Mouse (Mus musculus) urinary bladder, adult 18-20 months (tissue): ENCODE measurements around the gene Spock2.
"Not testable (repeated sequence)": the region's sequence is repeated elsewhere in the genome, so short reads cannot be mapped to it uniquely, and the experiment has no call there.

Source experiments
- DNase-seq, 2 experiments: peaks; one replicate each; pipeline ENCODE4 v3.0.0; 2022; ENCODE audit warnings: low spot score in 2 of 2, mixed read lengths in 2 of 2

Spock2 gene

DNA sequence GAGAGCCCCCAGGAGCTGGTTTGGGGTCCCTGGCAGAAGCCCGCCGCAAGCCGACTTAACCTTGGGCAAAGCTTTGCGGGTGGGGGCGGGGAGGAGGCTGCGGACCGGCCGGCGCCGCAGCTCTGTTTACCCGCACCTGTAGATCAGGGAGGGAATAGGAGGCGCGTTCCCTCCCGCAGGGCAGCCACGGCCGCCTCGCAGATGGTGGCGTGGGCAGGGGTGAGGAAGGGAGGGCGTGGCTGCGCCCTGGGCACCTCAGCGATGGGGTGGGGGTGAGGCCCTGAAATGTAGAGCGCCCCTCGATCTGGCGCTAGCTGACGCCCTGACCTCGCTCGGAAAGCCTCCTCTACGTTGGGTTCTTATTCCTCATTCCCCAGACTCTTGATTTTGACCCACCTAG is 1.4 kb downstream of the Spock2 start:
- no peak for DNase-seq

DNA sequence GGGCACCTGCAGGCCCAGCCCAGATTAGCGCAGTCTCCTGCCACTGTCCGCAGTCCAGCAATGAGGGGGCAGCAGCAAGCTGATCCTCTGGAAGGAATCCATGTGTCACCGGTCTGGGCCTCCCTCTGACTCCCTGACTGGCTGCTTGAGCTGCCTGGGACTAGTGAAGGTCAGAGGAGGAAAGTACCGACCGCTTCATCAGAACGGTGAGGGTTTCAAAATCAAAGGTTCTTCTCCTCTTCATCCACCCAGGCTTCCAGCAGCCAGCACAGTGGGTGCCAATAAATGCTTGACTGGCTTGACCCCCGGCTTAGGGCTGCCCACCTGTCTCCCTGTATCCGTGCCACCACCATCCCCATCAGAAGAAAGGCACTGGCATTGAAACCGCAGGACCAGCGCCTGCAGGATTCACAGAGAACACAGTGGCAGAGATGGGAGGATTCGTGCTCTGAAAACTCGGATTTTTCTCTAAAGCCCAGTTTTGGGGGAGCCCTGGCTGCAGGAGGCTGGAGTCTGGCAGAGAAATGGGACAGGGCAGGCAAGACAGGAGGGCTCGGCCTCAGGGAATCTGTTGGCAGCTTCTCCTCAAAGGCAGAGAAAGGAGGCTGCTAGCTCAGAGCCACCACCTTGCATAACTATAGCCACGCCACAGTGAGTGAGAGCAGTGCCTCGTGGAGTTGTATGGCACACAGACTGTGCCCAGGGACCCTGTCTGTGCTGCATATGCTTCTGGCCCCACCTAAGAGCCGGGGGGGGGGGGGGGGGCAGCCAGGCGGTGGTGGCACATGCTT is 2.5 kb downstream of the Spock2 start:
- no peak for DNase-seq

DNA sequence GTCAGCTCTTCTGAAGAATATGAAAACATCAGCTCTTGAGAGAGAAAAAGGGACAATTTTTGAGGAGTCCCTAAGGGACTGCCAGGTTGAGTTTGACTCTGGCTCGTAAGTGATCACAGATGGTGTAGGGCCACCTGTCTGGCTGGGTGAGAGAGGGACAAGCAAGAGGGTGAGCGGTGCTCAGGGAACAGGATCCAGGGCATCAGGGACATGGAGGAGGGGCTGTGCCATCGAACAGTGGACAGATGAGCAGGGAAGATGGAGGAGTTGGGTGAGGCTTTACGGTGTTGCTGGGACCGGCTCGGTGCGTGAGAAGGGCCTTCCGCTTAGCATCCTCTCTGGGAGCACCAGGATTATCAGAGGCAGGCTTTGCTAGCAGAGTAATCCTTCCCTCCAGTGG is 3.3 kb downstream of the Spock2 start:
- DNase-seq, result no peak

DNA sequence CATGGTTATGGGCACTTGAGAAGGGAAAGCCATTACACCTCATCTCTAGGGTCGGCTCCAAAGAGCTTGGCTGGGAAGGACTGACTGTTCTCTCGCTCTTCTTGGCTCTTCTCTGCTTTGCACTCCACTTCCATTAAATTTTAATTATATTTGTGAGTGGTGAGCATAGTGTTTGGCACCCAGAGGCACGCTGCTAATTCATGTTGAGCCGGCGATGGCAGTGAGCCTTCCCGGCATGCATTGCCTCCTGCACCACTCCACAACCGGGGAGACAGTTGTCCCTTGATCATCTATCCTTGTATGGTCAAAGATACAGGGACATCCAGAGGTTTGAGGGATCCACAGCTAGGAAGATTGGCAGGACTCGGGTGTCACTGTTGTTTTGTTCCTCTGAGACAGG is 4.0 kb downstream of the Spock2 start:
- no peak for DNase-seq

DNA sequence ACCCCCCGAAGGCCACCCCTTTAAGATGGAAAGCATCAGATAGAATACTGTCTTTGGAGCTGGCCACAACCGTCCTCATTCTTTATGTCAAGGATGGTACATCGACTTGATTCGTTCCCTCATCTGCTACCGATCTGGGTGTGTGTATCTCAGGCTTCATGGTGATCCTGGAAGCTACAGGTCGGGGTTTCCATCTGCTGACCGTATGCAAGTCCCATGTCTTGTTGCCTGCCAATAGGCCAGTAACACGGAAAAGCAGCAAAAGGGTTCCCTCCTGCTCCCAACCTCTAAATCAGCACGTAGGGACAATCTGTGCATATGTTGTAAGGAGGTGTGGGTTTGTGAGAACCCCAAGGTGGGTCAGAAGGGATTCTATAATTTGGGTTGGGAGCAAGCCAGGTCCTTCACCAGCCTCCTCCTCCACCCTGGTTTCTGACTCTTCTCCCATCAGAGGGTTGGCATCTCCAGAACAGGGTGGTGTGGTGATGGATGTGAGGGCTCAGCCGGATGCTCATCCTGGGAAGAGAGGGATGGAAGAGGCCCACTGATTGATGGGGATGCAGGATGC is 5.0 kb downstream of the Spock2 start:
- DNase-seq, result no peak

DNA sequence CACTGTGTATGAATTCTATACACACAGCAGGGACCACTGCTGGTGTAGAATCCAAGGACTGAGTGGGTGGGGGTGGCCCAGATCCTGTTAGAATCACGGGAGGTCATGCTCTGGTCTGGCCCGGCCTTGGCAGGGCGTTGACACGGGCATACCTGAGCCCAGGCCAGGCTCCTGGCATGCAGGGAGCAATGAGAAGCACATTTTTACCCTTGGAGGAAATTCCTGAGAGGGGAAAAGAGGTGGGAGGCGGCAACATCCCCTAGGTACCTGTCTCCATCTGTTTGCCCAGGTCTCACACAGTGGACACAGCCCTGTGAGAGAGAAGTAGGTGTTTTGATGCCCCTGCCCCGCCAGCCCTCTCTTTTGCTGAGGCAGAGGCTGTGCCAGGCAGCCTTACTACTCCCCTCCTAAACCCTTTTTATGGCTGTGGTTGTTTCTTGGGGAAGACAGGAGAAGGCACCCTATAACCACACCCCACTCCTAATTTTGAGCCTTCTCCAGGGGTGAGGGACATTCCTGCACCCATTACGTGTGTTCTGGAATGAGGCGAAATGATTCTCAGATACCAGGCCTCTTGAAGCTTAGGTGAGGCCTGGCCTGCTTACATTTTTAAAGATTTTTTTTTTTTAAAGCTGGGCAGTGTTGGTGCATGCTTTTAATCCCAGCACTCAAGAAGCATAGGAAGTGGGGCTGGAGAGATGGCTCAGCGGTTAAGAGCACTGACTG is 8.1 kb downstream of the Spock2 start:
- no peak for DNase-seq

DNA sequence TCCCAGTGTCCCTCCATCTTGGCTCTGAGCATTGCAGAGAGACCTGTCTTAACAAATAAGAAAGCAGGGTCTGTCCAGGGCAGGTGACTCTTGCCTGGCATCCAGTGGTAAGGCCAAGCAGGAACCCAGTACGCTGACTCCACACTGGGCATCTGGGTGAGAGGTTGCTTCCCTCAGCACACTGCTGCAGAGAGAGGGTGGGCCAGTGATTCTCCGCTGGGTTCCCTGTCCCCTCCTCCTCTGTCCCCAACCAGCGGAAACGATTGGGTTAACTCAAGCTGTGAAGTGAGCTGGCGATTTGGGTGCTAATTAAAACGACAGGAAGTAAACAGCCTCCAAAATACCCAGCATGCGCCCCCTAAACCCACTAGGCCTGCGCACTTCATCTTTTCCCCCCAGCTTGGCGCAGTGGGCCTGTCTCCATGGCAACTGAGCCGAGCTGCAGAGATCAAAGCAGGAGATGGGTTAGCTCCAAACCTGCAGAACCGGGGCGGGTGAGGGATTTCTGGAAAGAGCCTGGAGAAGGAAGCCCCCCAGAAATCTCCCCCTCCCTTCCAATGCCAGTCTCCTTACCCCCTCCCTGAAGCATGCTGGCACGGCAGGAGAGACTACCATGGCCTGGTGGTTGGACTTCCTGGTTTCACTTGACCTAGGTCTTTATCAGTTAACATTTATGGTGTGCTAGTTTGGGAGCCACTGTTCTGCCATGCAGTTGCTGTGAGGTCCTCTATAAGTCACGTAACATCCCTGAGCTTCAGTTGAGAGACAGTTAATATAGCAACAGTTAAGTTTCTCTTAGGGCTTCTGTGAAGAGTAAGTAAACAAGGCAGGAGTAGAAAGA is 9.5 kb downstream of the Spock2 start:
- DNase-seq, result no peak

DNA sequence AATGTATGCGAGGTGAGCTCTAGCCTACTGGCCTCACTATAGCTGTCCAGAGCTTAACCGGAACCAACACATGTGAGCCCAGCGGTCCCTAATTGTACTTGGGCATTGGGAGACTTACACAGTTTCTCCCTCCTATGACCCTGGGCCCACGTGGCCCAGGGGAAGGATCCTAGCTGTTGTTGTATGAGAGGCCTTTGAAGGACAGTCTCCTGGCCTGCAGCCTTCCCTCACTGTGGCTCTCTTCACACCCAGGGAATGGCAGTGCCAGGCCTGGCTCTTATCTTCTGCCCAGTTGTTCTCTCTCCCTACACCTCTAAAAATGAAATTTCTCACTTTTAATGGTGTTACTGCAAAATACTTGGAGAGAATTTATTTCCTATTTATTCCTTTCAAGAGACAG is 11.0 kb downstream of the Spock2 start:
- no peak for DNase-seq

DNA sequence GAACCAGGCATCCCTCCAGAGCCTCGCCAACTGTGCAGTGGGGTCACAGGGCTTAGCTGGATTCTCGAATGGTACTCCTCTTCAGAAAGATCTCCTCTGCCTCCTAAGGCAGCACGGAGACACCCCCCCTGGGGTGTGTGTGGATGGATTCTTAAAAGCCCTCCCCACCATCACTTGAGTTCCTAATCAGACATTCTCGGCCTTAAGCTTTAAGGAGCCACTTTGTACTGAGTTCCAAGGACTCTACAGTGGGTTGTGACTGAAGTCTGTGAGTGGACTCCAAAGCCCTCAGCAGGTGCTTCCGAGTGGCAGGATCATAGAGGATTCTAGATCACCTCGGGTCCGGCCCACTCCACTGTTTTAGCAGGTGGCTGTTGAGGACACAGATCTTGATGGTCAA is 12.4 kb downstream of the Spock2 start:
- no peak for DNase-seq

DNA sequence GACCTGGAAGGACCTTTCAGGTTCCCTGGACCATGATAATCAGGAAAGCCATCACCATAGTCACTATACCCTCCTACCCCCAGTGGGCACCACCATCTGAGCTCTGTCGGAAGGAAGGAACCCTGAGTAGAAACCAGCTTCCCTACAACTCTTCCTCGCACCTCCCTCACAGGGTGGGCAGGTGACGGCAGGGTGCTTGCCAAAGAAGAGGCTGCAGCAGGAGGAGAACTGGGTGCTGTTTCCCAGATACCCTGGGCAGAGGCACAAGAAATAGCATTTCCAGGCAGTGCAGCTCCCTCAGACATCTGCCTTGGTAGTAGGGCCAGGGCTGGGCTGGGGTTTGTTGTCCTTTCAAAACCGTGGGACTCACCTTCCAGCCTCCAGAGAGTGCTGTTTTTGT is 14.6 kb downstream of the Spock2 start:
- no peak for DNase-seq

DNA sequence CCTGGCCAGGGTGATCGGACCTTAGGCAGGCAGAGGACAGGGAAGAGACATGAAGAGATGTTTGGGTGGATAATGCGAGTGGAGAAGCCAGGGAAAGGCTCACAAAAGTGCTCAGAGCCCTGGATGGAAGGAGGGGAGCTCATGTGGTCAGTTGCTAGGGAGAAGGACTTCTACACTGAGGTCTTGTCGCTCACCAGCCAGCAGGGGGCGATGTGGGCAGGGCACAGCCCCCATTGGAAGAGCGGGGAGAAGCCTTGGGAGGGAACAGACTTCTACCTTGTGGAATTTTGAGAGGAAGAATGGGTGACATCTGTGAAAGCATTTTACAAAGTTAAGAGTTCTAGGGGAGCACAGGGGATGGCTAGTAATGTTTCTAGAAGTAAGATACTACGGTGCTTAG is 18.1 kb downstream of the Spock2 start:
- DNase-seq, result no peak

DNA sequence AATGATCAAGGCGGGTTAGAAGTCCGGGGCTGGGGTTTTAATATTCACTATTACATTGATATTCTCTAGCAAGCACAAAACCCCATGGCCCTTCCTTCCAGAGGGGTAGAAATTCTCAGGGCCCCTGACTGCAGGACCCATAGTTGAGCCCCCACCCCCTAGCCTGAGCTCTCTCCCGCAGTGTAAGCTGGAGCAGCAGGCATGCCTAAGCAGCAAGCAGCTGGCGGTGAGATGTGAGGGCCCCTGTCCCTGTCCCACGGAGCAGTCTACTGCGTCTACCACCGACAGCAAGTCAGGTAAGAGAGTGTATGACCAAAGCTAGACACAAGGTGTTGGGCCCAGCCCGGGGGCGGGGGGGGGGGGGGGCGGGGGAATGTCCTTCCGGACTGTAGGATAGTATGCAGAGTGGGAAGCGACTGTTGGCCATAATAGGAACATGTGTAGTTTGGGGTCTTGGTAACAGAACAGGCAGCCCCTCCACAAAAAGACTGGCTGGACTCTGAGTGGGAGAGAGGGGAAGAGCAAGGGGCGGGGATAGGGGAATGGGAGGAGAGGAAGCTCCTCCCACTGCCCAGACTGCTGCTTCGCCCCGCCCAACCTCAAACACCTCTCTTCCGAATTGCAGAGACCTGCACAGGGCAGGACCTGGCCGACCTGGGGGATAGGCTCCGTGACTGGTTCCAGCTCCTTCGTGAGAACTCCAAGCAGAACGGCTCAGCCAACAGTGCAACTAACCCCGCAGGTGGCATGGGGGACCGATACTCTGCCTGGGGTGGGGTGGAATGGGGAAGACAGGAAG is 19.7 kb downstream of the Spock2 start:
- no peak for DNase-seq

DNA sequence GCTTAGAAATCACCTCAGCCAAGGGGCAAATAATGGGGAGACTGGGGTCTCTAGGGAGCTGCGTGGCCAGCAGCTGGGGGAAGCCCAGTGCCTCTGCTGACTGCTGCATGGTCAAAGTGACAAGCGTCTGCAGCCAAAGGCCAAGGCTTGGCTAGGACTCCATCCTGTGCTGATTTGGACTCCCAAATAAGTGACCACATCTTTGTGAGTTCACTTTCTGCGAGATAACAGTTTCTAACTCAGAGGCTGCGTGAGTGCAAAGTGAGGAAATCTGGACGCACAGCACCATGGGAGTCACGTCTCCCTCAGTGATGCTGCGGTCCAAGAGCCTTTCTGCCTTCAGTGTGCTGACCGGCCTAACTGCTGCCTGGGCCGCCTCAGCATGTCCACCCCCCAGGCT is 22.3 kb downstream of the Spock2 start:
- DNase-seq, result no peak

DNA sequence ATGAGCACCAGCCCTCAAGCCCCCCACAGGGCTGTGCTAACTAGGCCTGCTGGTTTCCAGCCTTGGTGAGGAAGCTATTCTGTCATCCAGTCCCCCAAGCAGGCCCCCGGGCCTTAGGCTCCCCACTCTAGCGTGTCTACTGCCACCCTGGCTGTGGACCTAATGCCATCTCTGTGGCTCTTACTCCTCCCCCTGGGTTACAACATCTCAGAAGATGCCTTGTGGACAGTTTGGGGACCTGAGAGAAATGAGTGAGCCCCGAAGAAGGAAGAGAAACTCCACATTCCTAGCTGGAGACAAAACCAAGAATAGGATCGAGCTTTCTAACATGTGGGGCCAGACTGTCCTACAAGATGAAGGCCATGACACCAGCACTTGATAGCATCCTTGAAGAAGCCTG is 24.5 kb downstream of the Spock2 start:
- no peak for DNase-seq

DNA sequence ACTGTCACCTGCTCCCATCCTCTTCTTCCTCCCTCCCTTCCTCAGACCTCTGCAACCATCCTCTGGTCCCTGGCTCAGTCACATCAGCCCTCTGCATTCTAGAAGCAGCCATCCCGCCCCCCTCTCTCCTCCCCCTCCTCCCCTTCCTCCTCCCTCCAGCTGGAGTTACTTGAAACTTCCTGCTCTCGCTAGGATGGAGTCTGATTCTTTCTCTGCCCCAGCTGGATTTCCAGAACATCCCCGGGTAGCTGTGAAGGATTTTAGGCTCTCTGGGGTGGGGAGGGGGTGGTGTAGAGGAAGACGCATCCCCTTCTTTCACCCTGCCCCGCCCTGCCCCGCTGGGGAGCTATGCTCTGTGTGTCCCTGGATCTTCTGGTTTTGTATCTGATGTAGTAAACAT is 27.5 kb downstream of the Spock2 start:
- no peak for DNase-seq

DNA sequence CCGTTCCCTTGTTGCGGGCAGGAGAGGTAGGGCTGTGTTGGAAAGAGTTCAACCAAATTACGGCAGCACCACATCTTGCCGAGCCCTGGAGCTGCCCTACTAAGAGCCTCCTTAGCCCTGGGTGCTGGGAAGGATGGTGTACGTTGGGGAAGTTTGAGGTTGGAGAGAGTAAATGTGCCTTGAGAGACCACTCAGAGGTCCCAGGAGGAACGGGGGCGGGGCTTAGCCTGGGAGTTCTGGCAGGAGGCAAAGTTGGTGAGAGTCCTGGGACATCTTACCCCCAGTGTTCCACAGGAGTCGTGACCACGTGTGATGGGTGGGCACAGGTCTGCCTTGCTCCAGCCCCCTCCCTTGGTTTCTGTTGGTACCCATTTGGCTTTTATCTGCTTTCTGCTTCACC is 28.2 kb downstream of the Spock2 start:
- no peak for DNase-seq

DNA sequence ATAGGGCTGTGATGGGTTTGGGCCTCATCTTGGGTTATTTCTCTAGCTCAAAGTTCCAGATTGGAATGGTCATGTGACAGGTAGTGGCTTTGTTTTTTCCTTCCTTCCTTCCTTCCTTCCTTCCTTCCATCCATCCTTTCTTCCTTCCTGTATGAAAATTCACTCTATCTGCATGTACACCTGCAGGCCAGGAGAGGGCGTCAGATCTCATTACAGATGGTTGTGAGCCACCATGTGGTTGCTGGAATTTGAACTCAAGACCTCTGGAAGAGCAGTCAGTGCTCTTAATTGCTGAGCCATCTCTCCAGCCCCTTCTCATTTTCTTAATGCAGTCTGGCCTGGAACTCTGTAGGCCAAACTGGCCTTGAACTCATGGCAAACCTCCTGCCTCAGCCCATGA is 30.0 kb downstream of the Spock2 start:
- not testable (repeated sequence) for DNase-seq

DNA sequence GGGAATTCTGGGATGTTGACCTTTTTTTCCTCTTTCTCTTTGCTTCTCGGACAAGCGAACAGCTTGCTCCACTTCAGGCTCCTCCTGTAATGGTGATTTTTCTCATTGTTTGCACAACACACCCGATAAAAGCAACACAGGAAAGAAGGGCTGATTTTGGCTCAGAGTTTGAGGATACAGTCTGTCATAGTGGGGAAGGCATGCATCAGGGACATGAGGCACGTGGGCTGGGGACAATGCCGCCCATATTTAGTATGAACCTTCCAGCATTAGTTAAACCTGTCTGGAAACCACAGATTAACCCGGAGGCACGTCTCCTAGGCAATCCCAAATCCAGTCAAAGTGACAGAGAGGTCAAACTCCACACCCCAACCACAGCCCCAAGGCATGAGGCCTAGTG is 30.9 kb downstream of the Spock2 start:
- no peak for DNase-seq

DNA sequence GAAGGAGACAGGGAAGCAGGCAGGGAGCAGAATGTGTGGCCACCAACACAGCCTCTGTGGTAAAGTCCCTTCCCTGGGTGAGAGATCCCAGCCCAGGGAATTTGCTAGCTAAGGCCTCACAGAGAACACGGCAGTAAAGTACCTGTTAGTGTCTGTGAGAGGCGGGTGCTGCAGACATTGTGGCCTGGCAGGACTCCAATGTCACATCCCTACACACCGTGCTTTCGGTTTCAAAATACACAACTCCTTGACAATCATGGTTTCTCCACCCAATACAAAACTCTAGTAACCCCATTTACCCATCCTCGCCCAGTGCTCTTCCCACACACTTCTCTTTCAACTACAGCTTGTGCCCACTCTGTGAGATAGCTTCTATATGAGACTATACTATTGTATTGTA is 32.7 kb downstream of the Spock2 start:
- no peak for DNase-seq

DNA sequence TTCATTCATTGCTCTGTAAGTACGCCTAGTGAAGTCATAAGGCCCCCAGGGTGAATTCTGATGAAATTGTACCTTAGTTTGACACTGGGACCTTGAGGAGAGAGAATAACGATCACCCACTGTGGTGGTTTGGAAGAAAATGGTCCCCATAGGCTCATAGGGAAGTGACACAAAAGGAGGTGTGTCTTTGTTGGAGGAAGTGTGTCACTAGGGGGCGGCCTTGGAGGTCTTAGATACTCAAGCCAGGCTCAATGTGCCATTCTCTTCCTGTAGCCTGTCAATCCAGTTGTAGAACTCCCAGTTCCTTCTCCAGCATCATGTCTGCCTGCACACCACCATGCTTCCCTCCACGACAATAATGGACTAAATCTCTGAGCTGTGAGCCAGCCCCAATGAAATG is 34.7 kb downstream of the Spock2 start:
- no peak for DNase-seq

DNA sequence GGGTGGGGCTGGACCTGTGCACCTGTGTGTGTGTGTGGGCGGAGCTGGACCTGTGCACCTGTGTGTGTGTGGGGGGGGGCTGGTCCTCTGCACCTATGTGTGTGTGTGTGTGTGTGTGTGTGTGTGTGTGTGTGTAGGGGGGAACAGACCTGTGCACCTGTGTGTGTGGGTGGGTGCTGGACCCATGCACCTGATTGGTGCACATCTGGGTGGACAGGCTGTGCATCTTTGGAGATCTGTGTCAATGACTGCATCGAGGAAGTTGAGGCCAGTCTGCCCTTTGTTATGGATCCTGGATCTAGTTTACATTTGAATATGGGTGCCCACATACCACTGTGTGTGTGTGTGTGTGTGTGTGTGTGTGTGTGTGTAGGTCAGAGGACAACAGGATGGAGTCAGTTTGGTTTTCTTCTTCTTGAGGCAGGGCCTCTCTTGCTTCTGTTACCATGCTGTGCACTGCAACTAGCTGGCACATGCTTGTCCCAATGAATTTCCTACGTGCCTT is 35.7 kb downstream of the Spock2 start:
- no peak for DNase-seq
